18 mouse cellular contexts compared by ENCODE assay signal in genomic region chr2:125734741-125735140, GRCm38 (mm10).
"Had no signal": no experiment of that assay in that cellular context is flagged by ENCODE, and none has a peak within 500 bp of the region (broad histone marks: within the 10 kb centered on the region; RNA-seq: fewer than 3 reads in every experiment).

No protein-coding gene starts in this region.

- H3K27me3 ChIP-seq: midbrain, embryonic 13.5 days; midbrain, embryonic 15.5 days; neural tube, embryonic 13.5 days; neural tube, embryonic 15.5 days had no signal

- H3K27ac ChIP-seq: liver, embryonic 14.5 days; macrophage; midbrain, embryonic 13.5 days; midbrain, embryonic 15.5 days; neural tube, embryonic 13.5 days; neural tube, embryonic 15.5 days had no signal

- ATAC-seq: midbrain, embryonic 13.5 days; midbrain, embryonic 15.5 days had no signal

- H3K4me3 ChIP-seq: megakaryocyte, embryonic 14.5 days; midbrain, embryonic 13.5 days; midbrain, embryonic 15.5 days; neural tube, embryonic 13.5 days; neural tube, embryonic 15.5 days had no signal

- H3K4me2 ChIP-seq: lung, embryonic 14.5 days; midbrain, embryonic 11.5 days; midbrain, embryonic 13.5 days; midbrain, embryonic 15.5 days; neural tube, embryonic 13.5 days; neural tube, embryonic 15.5 days had no signal

- H3K9me3 ChIP-seq: megakaryocyte, embryonic 14.5 days; midbrain, embryonic 13.5 days; midbrain, embryonic 15.5 days; neural tube, embryonic 13.5 days; neural tube, embryonic 15.5 days had no signal

- H3K9ac ChIP-seq: liver, embryonic 14.5 days; lung, embryonic 14.5 days; midbrain, embryonic 13.5 days; midbrain, embryonic 15.5 days; neural tube, embryonic 13.5 days; neural tube, embryonic 15.5 days had no signal

- DNase-seq: lung, adult 18-20 months; lung, embryonic 14.5 days; lung, postnatal 10 days; retina, postnatal 1 day; right cerebral cortex, adult 18-20 months; right cerebral cortex, postnatal 14 days; spleen, adult 18-20 months; thymus, adult 18-20 months; thymus, postnatal 25 days; thymus, postnatal 4 days had no signal
